Mouse (Mus musculus) embryonic fibroblast, embryonic 13.5 days (primary cell): ENCODE results near the gene Eef2.

Experiments used
- CTCF ChIP-seq: IDR thresholded peaks from 2 replicates; pipeline ENCODE4 v1.5.1; 2011; ENCODE audit warnings: mild to moderate bottlenecking, control low read depth, low read length, moderate library complexity, borderline replicate concordance; ENCODE audit not compliant: insufficient read depth
- POLR2A ChIP-seq: IDR thresholded peaks from 2 replicates; pipeline ENCODE4 v1.6.1; 2011; ENCODE audit warnings: low read depth, mild to moderate bottlenecking, control low read depth, low read length, moderate library complexity

GRCm38 (mm10) chr10:81162318-81162652 is 14.1 kb upstream of the Eef2 start:
- TF ChIP-seq CTCF (no peak), POLR2A (no peak)
